In the genomic region with DNA sequence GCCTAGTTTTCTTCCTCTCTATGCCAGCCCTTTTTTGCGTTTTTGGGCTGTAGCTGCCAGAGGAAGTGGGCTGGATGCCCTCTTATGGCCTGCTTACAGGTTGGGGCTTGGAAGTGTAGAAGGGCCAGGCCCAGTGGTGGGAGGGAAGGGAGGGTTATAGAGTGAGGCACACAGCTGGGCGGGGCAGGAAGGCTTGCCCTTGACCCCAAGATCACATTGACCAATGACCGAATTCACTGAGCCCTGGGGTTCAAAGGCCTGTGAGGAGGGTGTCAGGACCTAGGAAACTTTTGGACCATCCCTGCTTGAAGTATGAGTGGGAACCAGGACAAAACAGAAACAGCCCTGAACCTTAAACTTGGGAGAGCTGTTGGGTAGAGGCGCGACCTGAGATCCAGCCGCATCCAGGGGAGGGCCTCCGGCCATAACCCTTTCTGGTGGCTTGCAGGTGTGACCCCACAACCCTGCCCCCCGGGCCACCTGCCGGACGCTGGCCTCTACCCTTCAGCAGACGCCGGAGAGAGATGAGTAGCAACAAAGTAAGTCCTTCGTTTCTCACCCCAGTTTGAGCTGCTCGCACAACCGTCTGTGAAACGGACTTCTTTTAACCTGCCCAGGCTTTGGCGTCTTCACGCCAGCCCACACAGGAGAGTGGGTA, we compare ENCODE assay signal across 8 mouse cellular contexts. TPM values are rescaled to one million over a fixed set of nuclear protein-coding genes. Genes with fewer than 3 reads are reported as not detected.
DNase-seq lines count a peak whose midpoint lies in the region; ATAC-seq and TF ChIP-seq lines count a peak whose summit lies in the region.

No protein-coding gene starts in this region.

- ATAC-seq in kidney, embryonic 15.5 days (replicated peaks; ENCODE audit: low FRiP score) = peak; percentile 21; the same call in 1 of the 2 replicates
- no peak for ATAC-seq in intestine, embryonic 14.5 days (replicated peaks; ENCODE audit: low FRiP score, low TSS enrichment, low read depth)

- WGBS in kidney, embryonic 15.5 days = 39% methylated on average over 18 of the region's 18 CpGs
- 47% methylated on average over 18 of the region's 18 CpGs for WGBS in intestine, embryonic 14.5 days

- no peak for DNase-seq in kidney, postnatal 4 days
- no peak for DNase-seq in intestine, embryonic 14.5 days (ENCODE audit: low spot score)
- DNase-seq in naive thymus-derived CD4-positive, alpha-beta T cell, adult 2 months (ENCODE audit: low read depth) = peak; percentile 33
- no peak for DNase-seq in spleen, postnatal 10 days (ENCODE audit: low spot score in 2 of 2)
- no peak for DNase-seq in urinary bladder, adult 18-20 months (ENCODE audit: low spot score in 2 of 2)
- DNase-seq in spleen, postnatal 14 days (ENCODE audit: low spot score in 2 of 2) = no peak

- TF ChIP-seq CTCF in cortical plate, adult 2 months (IDR thresholded peaks at IDR 0.05; ENCODE audit: extremely low read depth, insufficient read depth, low read length) = no peak

- H3K27me3 ChIP-seq in kidney, embryonic 15.5 days = no peaks in the 10 kb centered on the region
- no peaks in the 10 kb centered on the region for H3K27me3 ChIP-seq in intestine, embryonic 14.5 days (replicated peaks; ENCODE audit: control insufficient read depth, insufficient read depth, low read length)

- H3K36me3 ChIP-seq in kidney, embryonic 15.5 days = peaks cover 16% of the 10 kb centered on the region
- H3K36me3 ChIP-seq in intestine, embryonic 14.5 days (ENCODE audit: control insufficient read depth, insufficient read depth, low read length) = peaks cover 6% of the 10 kb centered on the region; the same call in 1 of the 2 replicates

- H3K4me3 ChIP-seq in kidney, embryonic 15.5 days (replicated peaks) = peak overlapping the region; percentile 79
- H3K4me3 ChIP-seq in cortical plate, adult 2 months (ENCODE audit: insufficient read depth, low read length) = peak overlapping the region; percentile 81; the same call in 1 of the 2 replicates
- peak overlapping the region; percentile 71 for H3K4me3 ChIP-seq in intestine, embryonic 14.5 days (ENCODE audit: low read depth, low read length)

- TF ChIP-seq POLR2A in cortical plate, adult 2 months (IDR thresholded peaks at IDR 0.05; ENCODE audit: extremely low read depth, insufficient read depth, low read length) = no peak

- H3K4me1 ChIP-seq in kidney, embryonic 15.5 days = peaks cover 46% of the 10 kb centered on the region
- peaks cover 1% of the 10 kb centered on the region; the same call in 1 of the 2 replicates for H3K4me1 ChIP-seq in cortical plate, adult 2 months (ENCODE audit: control insufficient read depth, insufficient read depth, low read length)
- peaks cover 19% of the 10 kb centered on the region for H3K4me1 ChIP-seq in intestine, embryonic 14.5 days (replicated peaks; ENCODE audit: control insufficient read depth, insufficient read depth, low read length)

- H3K9me3 ChIP-seq in kidney, embryonic 15.5 days (replicated peaks) = no peaks in the 10 kb centered on the region
- no peaks in the 10 kb centered on the region for H3K9me3 ChIP-seq in intestine, embryonic 14.5 days (ENCODE audit: control insufficient read depth, low read length)

- H3K9ac ChIP-seq in kidney, embryonic 15.5 days = 0 out of 2 replicates have a peak overlapping the region, but pooled peaks have one; percentile 11
- H3K9ac ChIP-seq in intestine, embryonic 14.5 days (ENCODE audit: low read length) = peak overlapping the region; percentile 32; the same call in 1 of the 2 replicates

- peak overlapping the region; percentile 84 for H3K27ac ChIP-seq in kidney, embryonic 15.5 days
- no peak overlapping the region for H3K27ac ChIP-seq in cortical plate, adult 2 months (ENCODE audit: insufficient read depth, low read length)
- peak overlapping the region; percentile 43; the same call in 1 of the 2 replicates for H3K27ac ChIP-seq in intestine, embryonic 14.5 days (ENCODE audit: low read depth)

- H3K4me2 ChIP-seq in kidney, embryonic 15.5 days = peak overlapping the region; percentile 98
- peak overlapping the region; percentile 75 for H3K4me2 ChIP-seq in intestine, embryonic 14.5 days (ENCODE audit: low read length)

RNA-seq across cellular contexts. Expression of a gene that starts 9.4 kb away (rescaled TPM):
- polyA plus RNA-seq in kidney, embryonic 15.5 days (2015; fragmentation: Nextera tagmentation; extraction: Ambion mirVana) = 17.0 and 17.6 TPM in 2 replicates
- polyA plus RNA-seq in cortical plate, adult 2 months (2012; rRNA removed) = 101 and 110 TPM in 2 replicates
- 5.7 and 6.9 TPM in 2 replicates for polyA plus RNA-seq in intestine, embryonic 14.5 days (2014; fragmentation: Nextera tagmentation; extraction: Ambion mirVana)

RNA-seq across cellular contexts. Expression of a gene that starts 12.7 kb away (rescaled TPM):
- 32.6 and 34.4 TPM in 2 replicates for polyA plus RNA-seq in kidney, embryonic 15.5 days (2015; fragmentation: Nextera tagmentation; extraction: Ambion mirVana)
- polyA plus RNA-seq in cortical plate, adult 2 months (2012; rRNA removed) = 118 and 127 TPM in 2 replicates
- 22.8 and 24.6 TPM in 2 replicates for polyA plus RNA-seq in intestine, embryonic 14.5 days (2014; fragmentation: Nextera tagmentation; extraction: Ambion mirVana)

RNA-seq across cellular contexts. Expression of a gene that starts 22.0 kb away (rescaled TPM):
- 22.3 and 23.2 TPM in 2 replicates for polyA plus RNA-seq in kidney, embryonic 15.5 days (2015; fragmentation: Nextera tagmentation; extraction: Ambion mirVana)
- 34.8 and 36.6 TPM in 2 replicates for polyA plus RNA-seq in cortical plate, adult 2 months (2012; rRNA removed)
- 15.5 and 20.3 TPM in 2 replicates for polyA plus RNA-seq in intestine, embryonic 14.5 days (2014; fragmentation: Nextera tagmentation; extraction: Ambion mirVana)

RNA-seq across cellular contexts. Expression of a gene that starts 33.4 kb away (rescaled TPM):
- polyA plus RNA-seq in kidney, embryonic 15.5 days (2015; fragmentation: Nextera tagmentation; extraction: Ambion mirVana) = 0.10 and 0.17 TPM in 2 replicates
- 1.0 TPM in 2 replicates for polyA plus RNA-seq in cortical plate, adult 2 months (2012; rRNA removed)
- 0.15 and 0.35 TPM in 2 replicates for polyA plus RNA-seq in intestine, embryonic 14.5 days (2014; fragmentation: Nextera tagmentation; extraction: Ambion mirVana)

RNA-seq across cellular contexts. Expression of a gene that starts 34.3 kb away (rescaled TPM):
- 2.0 and 2.7 TPM in 2 replicates for polyA plus RNA-seq in kidney, embryonic 15.5 days (2015; fragmentation: Nextera tagmentation; extraction: Ambion mirVana)
- 31.3 and 37.6 TPM in 2 replicates for polyA plus RNA-seq in cortical plate, adult 2 months (2012; rRNA removed)
- polyA plus RNA-seq in intestine, embryonic 14.5 days (2014; fragmentation: Nextera tagmentation; extraction: Ambion mirVana) = 0.62 and 0.89 TPM in 2 replicates
